Mouse (Mus musculus): ENCODE data around the gene Prr5l. TPM values are rescaled to one million over a fixed set of nuclear protein-coding genes. Genes with fewer than 3 reads are reported as not detected.
A peak's percentile ranks its signal among the peaks of the same experiment; 100 is the strongest.

Gene Prr5l
- polyA plus RNA-seq, 1 experiment from 2014 or later, result 60.4 TPM

DNA sequence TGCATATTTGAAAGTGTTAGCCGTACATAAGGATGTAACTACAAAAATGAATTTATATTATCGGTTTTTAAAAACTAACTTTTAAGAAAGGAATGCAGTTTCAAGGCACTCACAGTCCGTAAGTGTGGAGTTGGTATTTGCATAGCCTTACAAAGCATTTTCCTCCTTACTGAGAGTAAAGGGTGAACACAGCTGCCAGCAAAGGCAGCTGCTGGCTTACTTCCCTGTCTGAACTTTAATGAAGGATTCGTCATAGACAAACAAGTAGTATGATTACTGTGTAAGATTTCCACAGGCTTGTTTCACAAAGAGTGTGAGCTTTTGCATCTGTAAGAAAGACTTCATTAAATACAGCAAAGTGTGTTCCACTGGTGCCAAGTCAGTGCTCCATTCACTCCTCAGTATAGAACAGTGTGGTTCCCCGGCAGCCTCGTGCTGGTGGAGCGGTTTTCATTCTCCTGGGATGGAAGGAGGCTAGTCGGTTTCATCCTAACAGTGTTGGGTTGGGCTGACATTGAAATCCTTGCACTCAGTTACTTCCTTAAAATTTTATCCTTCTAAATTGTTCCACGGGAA, 192.5 kb downstream of the Prr5l start:
- ATAC-seq (replicated peaks; ENCODE audit: low FRiP score), result no peak
- Histone ChIP-seq H3K4me2 (no peak overlapping the region), H3K4me3 (replicated peaks) (no peak overlapping the region), H3K4me1 (no peaks in the 10 kb centered on the region), H3K9me3 (replicated peaks) (no peaks in the 10 kb centered on the region), H3K36me3 (peaks cover 80% of the 10 kb centered on the region), H3K27me3 (no peaks in the 10 kb centered on the region), H3K27ac (no peak overlapping the region), H3K9ac (no peak overlapping the region)
- WGBS, result 93% methylated on average over 9 of the region's 9 CpGs

DNA sequence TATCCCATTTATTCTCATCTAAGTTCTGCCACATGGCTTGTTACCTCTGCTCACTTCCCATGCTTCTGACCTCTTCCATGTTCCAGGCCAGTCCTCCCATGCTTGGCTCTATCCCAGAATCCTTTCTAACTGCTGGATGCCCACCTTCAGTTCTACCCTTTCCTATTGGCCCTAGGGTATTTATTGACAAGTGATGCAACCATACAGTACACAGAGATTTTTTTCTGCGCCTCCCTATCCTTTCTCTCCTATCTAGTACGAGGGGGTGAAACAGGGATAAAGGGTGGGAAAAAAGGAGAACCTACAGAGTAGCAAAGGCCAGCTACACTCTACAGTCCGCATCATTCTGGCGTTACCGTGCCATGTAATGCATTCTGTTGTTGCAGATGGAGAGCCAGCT, 194.8 kb downstream of the Prr5l start:
- Histone ChIP-seq H3K9me3 (replicated peaks) (no peaks in the 10 kb centered on the region), H3K27me3 (no peaks in the 10 kb centered on the region), H3K4me2 (no peak overlapping the region), H3K27ac (no peak overlapping the region), H3K4me1 (no peaks in the 10 kb centered on the region), H3K36me3 (peaks cover 77% of the 10 kb centered on the region), H3K9ac (no peak overlapping the region), H3K4me3 (replicated peaks) (no peak overlapping the region)
- WGBS, result 93% methylated on average over 5 of the region's 5 CpGs
- ATAC-seq (replicated peaks; ENCODE audit: low FRiP score), result no peak

DNA sequence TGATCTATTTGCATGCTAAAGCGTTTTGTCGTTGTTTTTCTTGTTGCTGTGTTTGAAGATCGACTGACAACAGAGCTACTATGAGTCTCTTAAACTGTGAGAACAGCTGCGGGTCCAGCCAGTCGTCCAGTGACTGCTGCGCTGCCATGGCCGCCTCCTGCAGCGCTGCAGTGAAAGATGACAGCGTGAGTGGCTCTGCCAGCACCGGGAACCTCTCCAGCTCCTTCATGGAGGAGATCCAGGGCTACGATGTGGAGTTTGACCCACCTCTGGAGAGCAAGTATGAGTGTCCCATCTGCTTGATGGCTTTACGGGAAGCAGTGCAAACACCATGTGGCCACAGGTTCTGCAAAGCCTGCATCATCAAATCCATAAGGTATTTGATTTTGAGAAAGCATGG, 198.4 kb downstream of the Prr5l start:
- ATAC-seq (replicated peaks; ENCODE audit: low FRiP score), result no peak
- Histone ChIP-seq H3K27ac (no peak overlapping the region), H3K4me1 (peaks cover 5% of the 10 kb centered on the region), H3K9me3 (replicated peaks) (no peaks in the 10 kb centered on the region), H3K4me2 (no peak overlapping the region), H3K27me3 (no peaks in the 10 kb centered on the region), H3K4me3 (replicated peaks) (no peak overlapping the region), H3K36me3 (peaks cover 47% of the 10 kb centered on the region), H3K9ac (no peak overlapping the region)
- 92% methylated on average over 12 of the region's 12 CpGs for WGBS

DNA sequence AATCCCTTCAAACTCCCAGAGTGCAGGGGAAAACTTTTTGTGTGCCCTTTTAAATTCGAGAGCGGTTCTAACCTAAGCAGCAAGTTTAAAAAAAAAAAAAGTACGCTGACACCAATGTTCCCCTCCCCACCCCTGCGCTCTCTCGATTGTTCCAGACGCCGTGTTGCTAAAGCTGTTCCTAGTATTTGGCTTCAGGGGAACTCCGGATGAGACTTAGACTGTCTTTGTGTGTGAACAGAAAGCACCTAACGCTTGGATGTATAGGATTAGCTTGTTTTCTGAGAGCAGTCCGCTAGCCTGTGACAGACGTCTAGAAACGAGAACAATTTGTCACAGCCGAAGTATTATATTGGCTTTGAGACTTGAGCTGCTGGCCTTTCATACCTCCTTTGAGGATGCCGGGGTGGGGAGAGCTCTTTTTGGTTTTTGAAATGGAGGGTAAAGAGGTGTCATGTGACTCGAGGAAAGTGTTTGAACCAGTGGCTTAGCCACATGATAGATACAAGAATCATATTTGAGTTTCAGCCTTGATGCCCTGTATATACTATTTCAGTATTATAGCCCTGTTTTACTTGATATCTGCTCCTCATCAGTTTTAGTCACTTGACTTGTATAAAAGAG, 203.6 kb downstream of the Prr5l start:
- Histone ChIP-seq H3K4me1 (peaks cover 10% of the 10 kb centered on the region), H3K9ac (peak overlapping the region; percentile 77), H3K4me3 (replicated peaks) (peak overlapping the region; percentile 84), H3K36me3 (0 out of 2 replicates have a peak, but pooled peaks cover under 1% of the 10 kb centered on the region), H3K27ac (no peak overlapping the region), H3K4me2 (peak overlapping the region; percentile 79), H3K9me3 (replicated peaks) (no peaks in the 10 kb centered on the region), H3K27me3 (peaks cover 5% of the 10 kb centered on the region)
- 2% methylated on average over 15 of the region's 15 CpGs for WGBS
- ATAC-seq (replicated peaks; ENCODE audit: low FRiP score), result no peak

DNA sequence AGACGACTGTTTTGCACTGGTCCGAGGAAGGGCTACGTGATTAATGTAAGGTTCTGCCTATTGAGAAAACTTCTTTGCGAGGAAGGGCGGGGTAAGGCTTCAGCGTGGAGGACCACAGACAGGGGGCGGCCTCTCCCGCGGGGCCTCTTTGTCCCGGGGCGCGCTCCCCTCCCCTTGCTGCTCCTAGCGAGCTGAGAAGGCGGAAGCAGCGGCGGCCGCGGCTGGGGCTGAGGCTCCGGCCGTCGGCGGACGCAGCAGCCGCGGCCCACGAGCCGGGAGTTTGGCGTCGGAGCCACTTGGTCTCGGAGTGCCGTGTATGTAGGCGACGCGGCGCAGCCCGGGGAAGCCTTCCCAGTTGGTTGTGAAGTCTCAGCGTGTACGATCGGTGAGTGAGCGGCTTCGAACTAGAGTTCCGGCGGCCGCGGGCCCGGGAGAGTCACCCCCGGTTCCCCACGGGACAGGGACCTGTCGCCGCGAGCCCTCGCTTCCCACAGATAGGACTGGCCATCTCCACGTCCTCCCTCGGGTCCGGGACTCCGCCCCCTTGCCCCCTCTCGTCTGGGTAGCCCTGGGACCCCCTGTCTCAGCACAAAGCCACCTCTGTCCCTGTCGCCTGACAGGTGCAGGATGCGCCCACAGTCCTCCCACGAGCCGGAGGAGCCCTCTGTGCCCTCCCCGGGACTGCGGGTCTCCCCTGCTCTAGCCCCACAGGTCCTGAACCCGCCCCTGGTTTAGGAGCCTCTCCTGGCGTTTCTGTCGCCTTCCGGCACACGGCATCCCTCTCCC, 204.4 kb downstream of the Prr5l start, which contains the start of gene Traf6:
Traf6 (plus strand) TSS at position 194 of the 786 bp plus-strand sequence.
- peak within 1 kb of the TSS; percentile 84 for H3K4me3 ChIP-seq (replicated peaks)
- ATAC-seq (replicated peaks; ENCODE audit: low FRiP score), result peak; percentile 96
- H3K27ac ChIP-seq, result 0 out of 2 replicates have a peak within 1 kb of the TSS, but pooled peaks have one; percentile 41
- no peaks in the 10 kb centered on the region for H3K36me3 ChIP-seq
- H3K4me2 ChIP-seq, result peak within 1 kb of the TSS; percentile 79
- H3K27me3 ChIP-seq, result peaks cover 11% of the 10 kb centered on the region
- peak within 1 kb of the TSS; percentile 77 for H3K9ac ChIP-seq
- no peaks in the 10 kb centered on the region for H3K9me3 ChIP-seq (replicated peaks)
- H3K4me1 ChIP-seq, result peaks cover 10% of the 10 kb centered on the region
- under 1% methylated on average over 67 of the region's 68 CpGs for WGBS

DNA sequence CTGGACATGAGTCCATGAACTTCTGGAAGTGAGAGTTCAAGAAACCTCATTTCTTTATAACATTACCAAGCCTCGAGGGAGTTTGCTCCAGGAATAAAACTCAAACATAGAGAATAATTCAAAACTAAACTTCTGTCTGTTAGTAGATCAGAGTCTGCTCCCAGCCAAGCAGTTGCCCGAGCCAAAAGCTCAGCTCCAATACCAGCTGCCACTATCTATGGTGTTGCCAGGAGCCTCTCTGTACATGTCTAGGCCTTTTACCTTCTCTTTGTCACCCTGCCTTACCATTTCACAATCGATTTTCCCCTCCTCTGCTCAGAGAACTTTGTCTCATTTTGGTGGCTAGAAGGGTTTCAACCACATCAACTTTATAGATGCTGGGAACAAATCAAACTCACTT, 209.3 kb downstream of the Prr5l start:
- Histone ChIP-seq H3K4me1 (no peaks in the 10 kb centered on the region), H3K27me3 (peaks cover 17% of the 10 kb centered on the region), H3K4me2 (no peak overlapping the region), H3K4me3 (replicated peaks) (no peak overlapping the region), H3K27ac (no peak overlapping the region), H3K9me3 (replicated peaks) (no peaks in the 10 kb centered on the region), H3K9ac (no peak overlapping the region), H3K36me3 (no peaks in the 10 kb centered on the region)
- 81% methylated on average over 3 of the region's 3 CpGs for WGBS
- no peak for ATAC-seq (replicated peaks; ENCODE audit: low FRiP score)

DNA sequence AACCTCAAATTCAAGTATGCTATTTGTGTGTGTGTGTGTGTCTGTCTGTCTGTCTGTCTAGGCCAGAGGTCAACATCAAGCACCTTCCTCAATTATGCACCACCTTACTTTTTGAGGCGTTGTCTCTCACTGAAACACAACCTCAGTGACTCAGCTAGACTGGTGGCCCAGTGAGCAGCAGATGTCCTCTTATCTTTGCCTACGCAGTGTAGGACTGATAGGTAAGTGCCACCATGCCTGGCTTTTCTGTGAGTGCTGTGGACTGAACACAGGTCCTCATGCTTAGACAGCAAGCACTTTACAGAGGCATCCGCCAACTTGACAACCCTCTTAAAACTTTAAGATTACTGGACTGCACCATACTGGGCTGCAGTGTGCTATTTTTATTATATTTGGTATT, 214.1 kb downstream of the Prr5l start:
- no peak for ATAC-seq (replicated peaks; ENCODE audit: low FRiP score)
- no peak overlapping the region for H3K27ac ChIP-seq
- H3K9ac ChIP-seq, result no peak overlapping the region
- no peak overlapping the region for H3K4me3 ChIP-seq (replicated peaks)
- H3K36me3 ChIP-seq, result no peaks in the 10 kb centered on the region
- WGBS, result 94% methylated on average over 3 of the region's 3 CpGs
- H3K4me1 ChIP-seq, result peaks cover 3% of the 10 kb centered on the region; the same call in 1 of the 2 replicates
- H3K4me2 ChIP-seq, result no peak overlapping the region
- H3K9me3 ChIP-seq (replicated peaks), result no peaks in the 10 kb centered on the region
- peaks cover 9% of the 10 kb centered on the region; the same call in 1 of the 2 replicates for H3K27me3 ChIP-seq

DNA sequence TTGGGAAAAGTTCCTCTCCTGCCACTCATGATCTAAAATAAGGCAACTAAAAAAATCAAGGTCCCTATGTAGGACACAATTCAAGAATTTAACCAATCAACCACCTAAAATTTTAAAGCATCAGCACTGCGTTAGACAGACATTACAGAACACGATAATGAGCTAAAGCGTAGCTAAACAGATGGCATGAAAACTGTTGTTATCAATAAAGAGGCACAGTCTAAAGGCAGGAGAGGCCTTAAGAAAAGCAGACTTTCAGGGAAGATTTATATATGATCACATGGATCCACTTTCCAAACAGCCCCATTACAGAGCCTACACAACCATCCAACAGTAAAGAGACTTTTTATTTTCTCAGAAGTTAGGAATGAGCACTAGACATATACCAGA, 217.1 kb downstream of the Prr5l start:
- peaks cover 3% of the 10 kb centered on the region; the same call in 1 of the 2 replicates for H3K4me1 ChIP-seq
- H3K36me3 ChIP-seq, result no peaks in the 10 kb centered on the region
- no peak for ATAC-seq (replicated peaks; ENCODE audit: low FRiP score)
- no peak overlapping the region for H3K27ac ChIP-seq
- H3K4me2 ChIP-seq, result no peak overlapping the region
- 89% methylated on average over 3 of the region's 3 CpGs for WGBS
- H3K9me3 ChIP-seq (replicated peaks), result no peaks in the 10 kb centered on the region
- no peak overlapping the region for H3K4me3 ChIP-seq (replicated peaks)
- H3K9ac ChIP-seq, result no peak overlapping the region
- 0 out of 2 replicates have a peak, but pooled peaks cover 3% of the 10 kb centered on the region for H3K27me3 ChIP-seq

DNA sequence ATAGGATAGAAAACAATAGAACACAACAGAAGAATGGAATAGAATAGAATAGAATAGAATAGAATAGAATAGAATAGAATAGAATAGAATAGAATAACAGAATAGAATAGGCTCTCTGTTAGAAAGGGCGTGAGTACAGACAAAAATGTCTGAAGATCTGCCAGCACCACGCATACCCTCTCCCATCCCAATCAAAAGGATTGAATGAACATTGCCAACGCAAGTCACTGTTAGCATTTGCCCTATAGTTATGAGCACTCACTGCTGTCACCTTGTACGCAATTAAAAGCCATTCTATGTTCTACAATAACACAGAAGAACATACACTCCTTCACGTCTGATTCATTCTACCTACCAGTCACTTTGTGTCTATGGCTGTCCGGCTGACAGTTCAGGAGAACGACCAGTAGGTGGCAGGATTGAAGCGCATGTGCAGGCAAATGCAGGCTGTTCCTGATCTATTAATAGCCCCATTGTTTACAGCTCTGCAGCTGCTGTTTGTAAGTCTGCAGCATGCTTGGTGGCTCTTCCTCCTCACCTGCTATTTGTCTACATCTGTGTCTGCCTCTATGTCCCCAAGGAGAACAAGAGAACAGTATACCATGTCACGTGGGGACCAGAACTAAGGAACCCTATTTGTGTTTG, 217.6 kb downstream of the Prr5l start:
- no peaks in the 10 kb centered on the region for H3K9me3 ChIP-seq (replicated peaks)
- H3K27ac ChIP-seq, result no peak overlapping the region
- H3K36me3 ChIP-seq, result no peaks in the 10 kb centered on the region
- 21% methylated on average over 9 of the region's 9 CpGs for WGBS
- H3K27me3 ChIP-seq, result 0 out of 2 replicates have a peak, but pooled peaks cover 3% of the 10 kb centered on the region
- no peak overlapping the region for H3K4me2 ChIP-seq
- ATAC-seq (replicated peaks; ENCODE audit: low FRiP score), result peak; percentile 73
- peaks cover 3% of the 10 kb centered on the region; the same call in 1 of the 2 replicates for H3K4me1 ChIP-seq
- H3K9ac ChIP-seq, result no peak overlapping the region
- no peak overlapping the region for H3K4me3 ChIP-seq (replicated peaks)
